Mouse (Mus musculus) liver, embryonic 12.5 days (tissue): ENCODE data around the gene Rnf157. TPM values are rescaled to one million over a fixed set of nuclear protein-coding genes. Genes with fewer than 3 reads are reported as not detected.

ENCODE experiments used
- ATAC-seq: fragments of 200-750 bp; cut with Nextera tagmentation; 2 replicates; pipeline ENCODE4 v1.8.0; 2017; ENCODE audit warnings: moderate number of reproducible peaks, mild to moderate bottlenecking, moderate library complexity
- H3K27ac ChIP-seq: fragments of 300-500 bp; sonication (generic); 2 replicates; pipeline ENCODE4 v1.5.1; 2016; ENCODE audit warnings: mild to moderate bottlenecking
- H3K27me3 ChIP-seq: fragments of 300-500 bp; sonication (generic); replicated peaks from 2 replicates; pipeline ENCODE4 v1.6.1; 2016; ENCODE audit warnings: mild to moderate bottlenecking, moderate library complexity
- H3K36me3 ChIP-seq: fragments of 300-500 bp; sonication (generic); 2 replicates; pipeline ENCODE4 v1.6.1; 2016; ENCODE audit warnings: mild to moderate bottlenecking, moderate library complexity
- H3K4me1 ChIP-seq: fragments of 300-500 bp; sonication (generic); 2 replicates; pipeline ENCODE4 v1.6.1; 2016
- H3K4me2 ChIP-seq: fragments of 300-500 bp; sonication (generic); 2 replicates; pipeline ENCODE4 v1.6.1; 2016; ENCODE audit warnings: mild to moderate bottlenecking, moderate library complexity
- H3K4me3 ChIP-seq: fragments of 300-500 bp; sonication (generic); 2 replicates; pipeline ENCODE4 v1.5.1; 2016; ENCODE audit warnings: mild to moderate bottlenecking, moderate library complexity
- H3K9ac ChIP-seq: fragments of 300-500 bp; sonication (generic); 2 replicates; pipeline ENCODE4 v1.6.1; 2016; ENCODE audit warnings: mild to moderate bottlenecking, moderate library complexity
- H3K9me3 ChIP-seq: fragments of 300-500 bp; sonication (generic); replicated peaks from 2 replicates; pipeline ENCODE4 v1.6.1; 2016; ENCODE audit warnings: mild to moderate bottlenecking, moderate library complexity
- WGBS: fragments of 180-500 bp; shearing (Covaris S2); methylation state at CpG from one replicate; pipeline ENCODE4 v1.1.7; 2016; ENCODE audit not compliant: insufficient replicate concordance; 5-methylcytosine and 5-hydroxymethylcytosine counted together
- polyA plus RNA-seq: library from polyadenylated mRNA; unstranded; fragments of >200 nt; fragmentation: Nextera tagmentation; extraction: Ambion mirVana; gene quantifications from 2 replicates; pipeline ENCODE4 v1.2.1, GENCODE M21; 2016

Gene Rnf157
- polyA plus RNA-seq, 1 experiment from 2014 or later: 2.9 TPM

DNA sequence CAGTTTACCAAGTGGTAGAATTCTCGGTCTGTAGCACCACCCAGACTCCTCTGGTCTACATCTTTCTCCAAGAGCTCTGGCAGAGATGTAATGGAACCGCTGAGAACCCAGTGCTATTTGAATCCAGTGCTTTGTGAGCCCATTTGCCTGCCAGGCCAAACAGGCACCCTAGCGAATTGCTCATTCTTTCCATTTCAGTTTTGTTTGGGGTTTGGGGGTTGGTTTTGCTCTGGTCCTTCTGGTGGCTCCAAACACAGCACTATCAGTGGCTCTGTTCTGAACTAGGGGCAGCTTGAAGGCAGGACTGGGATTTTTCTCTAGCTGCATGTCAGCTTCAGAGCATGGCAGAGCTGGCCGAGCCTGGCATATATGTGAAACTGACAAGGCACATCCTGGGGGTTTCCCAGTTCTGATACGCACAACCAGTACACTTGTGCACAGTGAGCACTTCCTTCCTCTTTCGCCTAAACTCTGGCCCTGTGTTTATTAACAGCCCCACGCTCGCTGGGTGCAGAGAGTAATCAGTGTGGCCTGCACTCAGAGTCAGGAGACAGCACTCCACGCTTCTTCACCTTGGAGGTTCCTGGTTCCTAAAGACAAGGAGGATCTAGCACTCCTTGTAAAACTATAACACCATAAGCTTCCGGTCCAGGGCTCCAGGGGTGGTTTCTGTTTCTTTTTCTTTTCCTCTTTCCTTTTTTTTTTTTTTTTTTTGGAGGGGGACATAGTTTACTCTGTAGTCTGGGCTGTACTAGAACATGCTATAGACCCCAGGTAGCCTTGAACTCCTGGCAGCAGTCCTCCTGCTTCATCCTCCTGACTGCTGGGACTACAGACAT lies 11.2 kb upstream of the Rnf157 start:
- no peaks in the 10 kb centered on the region for H3K9me3 ChIP-seq
- 39% methylated on average over 10 of the region's 10 CpGs for WGBS
- H3K9ac ChIP-seq: 0 out of 2 replicates have a peak overlapping the region, but pooled peaks have one; percentile 12
- no peak overlapping the region for H3K4me3 ChIP-seq
- H3K36me3 ChIP-seq: no peaks in the 10 kb centered on the region
- H3K27me3 ChIP-seq: no peaks in the 10 kb centered on the region
- H3K4me1 ChIP-seq: peaks cover 35% of the 10 kb centered on the region
- peak overlapping the region; percentile 20; the same call in 1 of the 2 replicates for H3K4me2 ChIP-seq
- peak overlapping the region; percentile 54 for H3K27ac ChIP-seq
- no peak for ATAC-seq

DNA sequence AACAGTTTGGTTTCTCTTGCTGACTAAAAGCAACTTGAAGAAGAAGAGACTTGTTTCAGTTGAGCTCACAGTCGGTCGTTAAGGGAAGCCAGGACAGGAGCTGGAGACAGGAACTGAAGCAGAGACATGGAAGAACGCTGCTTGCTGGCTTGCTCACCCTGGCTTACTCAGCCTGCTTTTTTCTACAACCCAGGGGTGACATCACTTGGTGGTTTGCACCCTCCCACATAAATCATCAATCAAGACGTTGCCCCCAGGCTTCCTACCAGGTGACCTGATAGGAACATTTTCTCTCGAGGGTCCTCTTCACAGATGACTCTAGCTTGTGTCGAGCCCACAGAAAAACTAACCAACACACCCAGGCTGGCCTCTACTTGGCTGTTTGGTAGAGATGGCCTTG lies 10.4 kb upstream of the Rnf157 start:
- H3K9ac ChIP-seq: no peak overlapping the region
- 64% methylated on average over 6 of the region's 6 CpGs for WGBS
- no peaks in the 10 kb centered on the region for H3K27me3 ChIP-seq
- ATAC-seq: no peak
- no peak overlapping the region for H3K4me3 ChIP-seq
- no peaks in the 10 kb centered on the region for H3K9me3 ChIP-seq
- H3K36me3 ChIP-seq: no peaks in the 10 kb centered on the region
- no peak overlapping the region for H3K4me2 ChIP-seq
- peaks cover 30% of the 10 kb centered on the region for H3K4me1 ChIP-seq
- no peak overlapping the region for H3K27ac ChIP-seq

DNA sequence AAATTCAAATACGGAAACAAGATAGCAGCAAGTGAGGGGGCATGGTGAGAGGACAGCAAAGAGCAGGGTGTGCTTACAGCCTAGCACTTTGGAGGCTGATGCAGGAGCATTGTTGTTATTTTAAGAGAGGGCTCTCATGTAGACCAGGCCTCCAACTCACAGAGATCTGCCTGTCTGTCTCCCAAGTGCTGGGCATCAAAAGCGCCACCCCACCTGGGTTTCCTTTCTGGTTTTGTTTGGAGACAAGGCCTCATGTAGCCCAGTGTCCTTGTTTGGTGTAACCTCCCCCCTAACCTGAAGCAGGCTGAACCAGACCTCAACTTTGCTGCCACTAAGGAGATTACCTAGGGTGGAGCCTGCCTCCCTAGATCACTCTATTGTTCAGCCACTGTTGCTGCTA lies 9.7 kb upstream of the Rnf157 start:
- Histone ChIP-seq H3K9me3 (no peaks in the 10 kb centered on the region), H3K4me2 (no peak overlapping the region), H3K27ac (no peak overlapping the region), H3K36me3 (no peaks in the 10 kb centered on the region), H3K4me1 (peaks cover 33% of the 10 kb centered on the region), H3K27me3 (no peaks in the 10 kb centered on the region), H3K4me3 (no peak overlapping the region), H3K9ac (no peak overlapping the region)
- ATAC-seq: no peak
- WGBS: 69% methylated on average over 2 of the region's 2 CpGs

DNA sequence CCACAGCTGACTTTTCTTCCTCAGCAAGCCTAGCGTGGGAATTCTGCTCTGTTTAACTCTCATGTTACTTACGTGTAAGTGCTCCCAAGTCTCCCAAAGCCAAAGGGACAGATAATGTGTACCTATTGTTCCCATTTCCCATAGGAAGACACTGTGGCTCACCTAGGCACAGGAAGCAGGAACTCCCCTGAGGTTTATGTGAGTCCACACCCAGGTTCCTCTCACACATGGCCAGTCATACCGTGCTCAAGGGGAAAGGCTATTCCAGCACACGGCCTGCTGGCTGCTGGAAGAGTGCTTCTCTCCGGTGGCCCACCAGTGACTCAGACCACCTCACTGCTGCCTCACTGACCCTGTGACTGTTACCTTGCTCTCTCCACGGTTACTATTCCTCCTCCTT lies 8.3 kb upstream of the Rnf157 start:
- no peak overlapping the region for H3K4me3 ChIP-seq
- no peak overlapping the region for H3K9ac ChIP-seq
- no peak for ATAC-seq
- H3K36me3 ChIP-seq: no peaks in the 10 kb centered on the region
- WGBS: 68% methylated on average over 6 of the region's 6 CpGs
- no peak overlapping the region for H3K27ac ChIP-seq
- no peaks in the 10 kb centered on the region for H3K9me3 ChIP-seq
- peaks cover 33% of the 10 kb centered on the region for H3K4me1 ChIP-seq
- H3K27me3 ChIP-seq: no peaks in the 10 kb centered on the region
- H3K4me2 ChIP-seq: no peak overlapping the region

DNA sequence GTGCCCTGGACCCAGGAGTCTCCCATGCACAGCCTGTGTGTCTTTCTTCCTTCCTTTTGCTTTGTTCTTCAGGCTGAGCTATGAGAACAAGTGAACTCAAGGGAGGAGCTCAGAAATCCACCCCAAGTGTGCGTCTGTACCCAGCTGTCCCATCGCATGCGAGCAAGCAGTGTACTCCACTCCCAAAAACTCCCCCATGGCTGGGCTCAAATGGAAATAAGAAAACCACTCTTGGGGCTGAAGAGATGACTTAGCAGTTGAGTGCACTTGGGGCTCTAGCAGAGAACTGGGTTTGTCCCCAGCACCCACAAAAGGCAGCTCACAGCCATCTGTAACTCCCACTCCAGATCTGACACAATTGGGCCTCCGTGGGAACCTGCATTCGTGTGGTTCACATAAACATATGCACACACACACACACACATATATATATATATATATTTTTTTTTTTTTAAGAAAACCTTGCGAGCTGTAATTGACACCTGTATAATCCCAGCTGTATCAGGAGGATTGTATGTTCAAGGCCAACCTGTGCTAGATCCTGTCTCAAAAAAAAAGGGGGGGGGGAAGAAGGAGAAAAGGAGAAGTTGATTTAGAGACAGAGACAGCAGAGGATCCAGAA lies 6.1 kb upstream of the Rnf157 start:
- H3K27ac ChIP-seq: no peak overlapping the region
- 78% methylated on average over 6 of the region's 6 CpGs for WGBS

DNA sequence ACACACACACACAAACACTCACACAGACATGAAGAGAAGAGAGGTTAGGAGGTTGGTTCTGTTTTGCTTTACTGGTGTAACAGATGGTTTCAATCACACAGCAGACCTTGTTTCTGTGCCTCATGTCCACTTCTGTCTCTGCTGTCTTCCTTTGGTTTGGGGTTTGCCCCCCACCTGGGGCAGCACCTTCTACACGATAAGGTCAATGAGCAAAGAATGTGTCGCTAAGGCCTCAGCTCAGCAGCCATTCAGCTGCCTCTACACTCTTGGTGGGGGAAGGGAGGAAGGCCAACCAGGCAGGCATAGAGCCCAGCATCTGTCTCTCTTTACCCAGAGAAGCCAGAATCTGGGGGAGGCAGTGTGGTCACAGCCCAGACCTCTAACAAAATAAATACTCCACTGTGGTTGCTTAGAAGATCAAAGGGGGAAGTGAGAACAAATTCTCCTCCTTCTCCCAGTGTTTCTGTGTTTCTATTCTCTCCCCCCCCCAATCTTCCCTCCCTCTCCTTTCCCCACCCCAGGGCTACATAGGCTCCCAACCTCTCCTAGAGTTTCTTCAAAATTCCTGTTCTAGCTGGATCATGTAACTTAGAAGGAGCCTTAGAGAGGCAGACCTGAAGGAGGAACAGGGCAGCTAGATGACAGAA lies 5.5 kb upstream of the Rnf157 start:
- H3K27me3 ChIP-seq: peaks cover 20% of the 10 kb centered on the region
- H3K4me2 ChIP-seq: no peak overlapping the region
- H3K27ac ChIP-seq: no peak overlapping the region
- no peak for ATAC-seq
- 14% methylated on average over 2 of the region's 2 CpGs for WGBS
- no peaks in the 10 kb centered on the region for H3K36me3 ChIP-seq
- no peak overlapping the region for H3K9ac ChIP-seq
- peaks cover 18% of the 10 kb centered on the region for H3K4me1 ChIP-seq
- no peak overlapping the region for H3K4me3 ChIP-seq
- H3K9me3 ChIP-seq: no peaks in the 10 kb centered on the region

More for the DNA sequence above, 6.1 kb upstream of the Rnf157 start:
- ATAC-seq: no peak
- Histone ChIP-seq H3K4me2 (no peak overlapping the region), H3K4me3 (no peak overlapping the region), H3K4me1 (peaks cover 16% of the 10 kb centered on the region), H3K36me3 (no peaks in the 10 kb centered on the region), H3K9me3 (no peaks in the 10 kb centered on the region), H3K9ac (no peak overlapping the region), H3K27me3 (peaks cover 14% of the 10 kb centered on the region)

DNA sequence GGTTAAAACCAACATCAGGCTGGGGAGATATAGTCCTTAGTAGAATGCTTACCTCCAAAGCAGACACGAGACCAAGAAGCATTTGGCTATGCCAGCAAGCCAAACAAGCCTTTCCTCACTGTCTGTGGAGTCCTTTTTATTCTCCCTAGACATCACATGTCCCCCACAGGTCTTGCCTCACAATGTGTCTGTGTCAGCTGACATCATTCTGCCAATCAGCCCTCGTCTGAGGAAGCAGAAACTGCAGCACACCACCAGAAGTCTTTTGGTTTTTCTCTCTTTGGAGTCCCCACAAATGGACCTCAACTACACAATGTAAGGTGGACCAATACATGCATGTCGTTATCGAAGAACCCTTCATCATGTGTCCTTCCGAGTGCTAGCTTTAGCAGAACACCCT lies 4.2 kb upstream of the Rnf157 start:
- ATAC-seq: no peak
- WGBS: 76% methylated on average over 5 of the region's 5 CpGs
- no peak overlapping the region for H3K27ac ChIP-seq
- H3K4me3 ChIP-seq: no peak overlapping the region
- no peaks in the 10 kb centered on the region for H3K36me3 ChIP-seq
- peaks cover 32% of the 10 kb centered on the region for H3K27me3 ChIP-seq
- peaks cover 31% of the 10 kb centered on the region for H3K4me1 ChIP-seq
- H3K9me3 ChIP-seq: no peaks in the 10 kb centered on the region
- H3K9ac ChIP-seq: no peak overlapping the region
- H3K4me2 ChIP-seq: no peak overlapping the region

DNA sequence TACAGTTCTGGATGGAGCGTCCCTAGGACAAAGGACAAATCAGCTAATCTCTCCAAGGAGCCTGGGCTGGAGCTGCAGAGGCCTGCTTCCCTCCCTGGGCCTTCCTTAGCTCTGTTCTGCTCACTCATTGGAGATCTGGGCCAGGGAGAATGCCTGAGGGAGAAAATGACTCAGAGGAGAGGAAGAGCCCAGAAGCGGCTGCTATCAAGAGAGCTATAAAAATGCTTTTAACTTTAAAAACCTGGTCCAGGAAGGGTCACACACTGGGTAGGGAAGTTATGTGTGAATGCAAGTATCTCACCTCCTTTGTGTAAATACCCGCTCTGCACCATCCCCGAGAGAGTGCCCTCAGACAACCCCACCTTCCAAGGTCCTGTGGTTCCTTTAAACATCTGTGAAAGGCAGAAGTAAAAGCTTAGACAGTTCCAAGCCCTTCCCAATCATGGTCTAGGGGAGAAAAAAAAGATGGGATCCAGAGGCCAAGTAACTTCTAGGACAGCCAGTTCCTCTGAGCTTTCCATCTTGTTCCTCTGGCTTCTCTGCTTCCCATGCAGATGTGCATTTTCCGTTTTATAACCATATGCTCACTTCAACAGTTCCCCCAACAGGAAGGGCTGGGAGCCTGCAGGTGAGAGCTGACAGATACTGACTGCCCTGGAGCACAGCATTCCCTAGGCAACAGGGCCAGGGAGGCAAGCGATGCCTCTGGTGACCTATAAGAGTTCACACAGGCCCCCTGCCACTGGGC lies 3.5 kb upstream of the Rnf157 start:
- Histone ChIP-seq H3K9me3 (no peaks in the 10 kb centered on the region), H3K4me2 (no peak overlapping the region), H3K4me1 (peaks cover 38% of the 10 kb centered on the region), H3K4me3 (no peak overlapping the region), H3K27ac (no peak overlapping the region), H3K27me3 (peaks cover 39% of the 10 kb centered on the region), H3K9ac (no peak overlapping the region), H3K36me3 (no peaks in the 10 kb centered on the region)
- ATAC-seq: no peak
- WGBS: 71% methylated on average over 6 of the region's 6 CpGs

DNA sequence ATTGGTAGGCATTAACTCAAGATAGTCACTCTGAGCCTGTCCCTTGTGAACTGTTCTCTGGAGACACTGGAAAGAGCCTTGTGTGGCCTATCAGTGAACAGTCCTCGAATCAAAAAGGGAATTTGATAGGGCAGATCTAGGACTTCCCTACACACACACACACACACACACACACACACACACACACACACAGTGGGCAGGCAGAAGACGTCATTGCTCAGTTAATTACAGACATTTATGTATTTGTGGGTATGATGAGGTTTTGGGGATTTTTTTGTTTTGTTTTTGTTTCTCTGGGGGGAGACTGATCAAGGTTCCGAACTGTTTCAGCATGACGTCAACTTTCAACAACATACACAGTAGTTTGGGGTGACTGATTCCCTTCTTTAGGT lies 795 bp upstream of the Rnf157 start:
- Histone ChIP-seq H3K36me3 (no peaks in the 10 kb centered on the region), H3K4me1 (peaks cover 32% of the 10 kb centered on the region), H3K27ac (no peak overlapping the region), H3K4me3 (0 out of 2 replicates have a peak overlapping the region, but pooled peaks have one; percentile 70), H3K9ac (peak overlapping the region; percentile 74; the same call in 1 of the 2 replicates), H3K27me3 (peaks cover 45% of the 10 kb centered on the region), H3K9me3 (no peaks in the 10 kb centered on the region), H3K4me2 (peak overlapping the region; percentile 98)
- 58% methylated on average over 4 of the region's 4 CpGs for WGBS
- ATAC-seq: 0 out of 2 replicates have a peak, but pooled peaks have one; percentile 10

DNA sequence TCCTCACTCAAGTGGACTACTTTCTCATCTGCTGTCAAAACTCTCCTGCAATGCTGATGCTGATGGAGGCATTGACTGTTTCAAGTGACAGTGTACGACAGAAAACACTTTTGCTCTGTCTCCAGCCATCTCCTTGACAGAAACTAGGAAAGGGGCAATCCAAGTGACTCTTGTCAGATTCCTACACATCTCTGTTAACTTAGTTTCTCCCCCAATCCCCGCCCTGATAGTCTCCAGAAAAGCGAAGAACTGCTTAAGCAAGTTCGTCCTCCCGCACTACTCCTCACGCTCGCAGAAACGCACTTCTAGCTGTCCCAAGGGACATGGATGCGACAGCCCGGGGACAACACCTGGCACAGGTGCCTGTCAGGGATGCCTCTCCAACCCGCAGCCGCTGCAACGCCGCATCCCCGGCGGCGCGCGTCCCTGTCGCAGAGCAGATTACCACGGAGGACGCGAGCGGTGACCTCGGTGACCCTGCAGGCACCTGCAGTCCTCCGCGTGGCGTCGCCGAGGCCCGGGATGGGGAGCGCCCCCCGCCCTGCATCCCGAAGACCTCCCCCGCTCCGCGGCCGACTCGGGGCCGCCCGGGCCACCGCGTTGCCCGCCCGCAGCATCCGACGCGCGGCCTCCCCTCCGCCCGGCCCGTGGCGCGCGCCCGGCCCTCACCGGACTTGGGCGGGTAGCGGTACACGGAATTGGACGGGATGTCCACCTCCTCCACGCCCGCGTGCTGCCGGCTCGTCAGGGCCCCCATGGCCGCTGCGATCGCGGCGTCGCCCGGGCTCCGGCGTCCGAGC lies 604 bp downstream of the Rnf157 start:
- Histone ChIP-seq H3K27me3 (peaks cover 45% of the 10 kb centered on the region), H3K27ac (peak overlapping the region; percentile 45; the same call in 1 of the 2 replicates), H3K36me3 (no peaks in the 10 kb centered on the region), H3K9ac (peak overlapping the region; percentile 74), H3K4me3 (peak overlapping the region; percentile 70), H3K4me2 (peak overlapping the region; percentile 98), H3K9me3 (no peaks in the 10 kb centered on the region), H3K4me1 (peaks cover 25% of the 10 kb centered on the region)
- WGBS: 2% methylated on average over 67 of the region's 76 CpGs
- peak; percentile 43 for ATAC-seq

DNA sequence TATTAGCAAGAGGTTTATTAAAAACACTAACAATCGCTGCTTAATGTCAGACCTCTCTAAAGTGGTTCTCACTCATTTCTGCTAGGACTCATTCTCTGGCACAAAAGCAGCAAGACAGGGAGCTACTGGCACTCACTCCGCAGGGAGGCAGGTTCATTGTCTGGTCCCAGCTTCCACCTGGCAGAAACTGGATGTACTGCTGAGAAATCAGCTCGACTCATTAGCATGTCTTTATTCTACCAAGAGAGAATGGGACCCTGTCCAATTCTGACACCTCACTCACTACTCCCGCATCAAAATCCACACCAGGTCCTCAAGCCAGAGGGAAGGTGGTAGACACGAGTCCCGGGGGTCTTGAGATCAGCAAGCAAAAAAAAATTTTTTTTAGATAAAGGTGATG lies 1.2 kb downstream of the Rnf157 start:
- peaks cover 45% of the 10 kb centered on the region for H3K27me3 ChIP-seq
- peaks cover 26% of the 10 kb centered on the region for H3K4me1 ChIP-seq
- no peak overlapping the region for H3K27ac ChIP-seq
- peak overlapping the region; percentile 98 for H3K4me2 ChIP-seq
- 43% methylated on average over 6 of the region's 6 CpGs for WGBS
- no peaks in the 10 kb centered on the region for H3K36me3 ChIP-seq
- no peaks in the 10 kb centered on the region for H3K9me3 ChIP-seq
- no peak overlapping the region for H3K9ac ChIP-seq
- no peak for ATAC-seq
- H3K4me3 ChIP-seq: peak overlapping the region; percentile 70
